Mouse (Mus musculus): ENCODE measurements around the gene Snx21. TPM values are rescaled to one million over a fixed set of nuclear protein-coding genes. Genes with fewer than 3 reads are reported as not detected.

Gene Snx21
- polyA plus RNA-seq, 1 experiment: 19.5 TPM

DNA sequence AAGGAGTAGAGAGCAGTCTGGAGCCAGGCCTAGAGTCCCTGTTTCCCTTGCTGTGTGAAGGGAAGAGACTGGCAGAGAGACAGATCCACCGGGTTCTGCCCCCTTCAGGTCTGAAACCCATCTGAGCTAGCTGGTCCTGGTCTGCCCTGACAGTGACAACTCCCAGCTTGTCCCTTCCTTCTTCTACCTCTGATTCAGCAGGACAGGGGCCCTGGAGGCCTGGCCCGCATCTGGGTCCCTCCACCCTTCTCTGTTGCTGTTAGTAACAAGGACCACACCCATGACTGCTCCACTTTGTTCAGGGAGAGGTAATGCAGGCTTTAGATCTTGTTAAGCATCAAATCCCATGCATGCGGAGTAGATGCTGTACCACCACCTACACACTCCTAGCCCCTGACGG is 2.8 kb downstream of the Snx21 start:
- no peak overlapping the region for H3K4me3 ChIP-seq (ENCODE audit: insufficient read depth, poor library complexity, severe bottlenecking)
- H3K27me3 ChIP-seq (ENCODE audit: control insufficient read depth, insufficient read depth, insufficient read length): no peaks in the 10 kb centered on the region
- peaks cover 9% of the 10 kb centered on the region for H3K79me2 ChIP-seq (ENCODE audit: control insufficient read depth, insufficient read depth)
- no peak overlapping the region for H3ac ChIP-seq (ENCODE audit: control insufficient read depth, insufficient read length, low read depth)
- TF ChIP-seq MAX (IDR thresholded peaks at IDR 0.05) (no peak), MYOD1 (IDR thresholded peaks at IDR 0.05; ENCODE audit: control insufficient read depth, insufficient read length, low read depth) (no peak), CTCF (IDR thresholded peaks at IDR 0.05; ENCODE audit: control insufficient read depth, insufficient read depth, insufficient read length) (no peak), FOSL1 (IDR thresholded peaks at IDR 0.05; ENCODE audit: insufficient read depth, low read length, poor library complexity, severe bottlenecking) (no peak), USF1 (IDR thresholded peaks at IDR 0.05; ENCODE audit: low read depth) (no peak), CEBPB (IDR thresholded peaks at IDR 0.05; ENCODE audit: low read depth) (no peak), MYOG (IDR thresholded peaks at IDR 0.05; ENCODE audit: control insufficient read depth, extremely low read depth, insufficient read length) (no peak)
- H3K79me3 ChIP-seq (ENCODE audit: low read depth): no peaks in the 10 kb centered on the region
- peaks cover 46% of the 10 kb centered on the region for H3K36me3 ChIP-seq (ENCODE audit: control insufficient read depth, insufficient read depth)

- Histone ChIP-seq H3K79me2 (ENCODE audit: control insufficient read depth, insufficient read depth) (peaks cover 9% of the 10 kb centered on the region), H3K27me3 (ENCODE audit: control insufficient read depth, insufficient read depth, insufficient read length) (no peaks in the 10 kb centered on the region), H3ac (ENCODE audit: control insufficient read depth, insufficient read length, low read depth) (no peak overlapping the region), H3K79me3 (ENCODE audit: low read depth) (no peaks in the 10 kb centered on the region), H3K4me3 (ENCODE audit: insufficient read depth, poor library complexity, severe bottlenecking) (no peak overlapping the region), H3K36me3 (ENCODE audit: control insufficient read depth, insufficient read depth) (peaks cover 62% of the 10 kb centered on the region)
- TF ChIP-seq CTCF (IDR thresholded peaks at IDR 0.05; ENCODE audit: control insufficient read depth, insufficient read depth, insufficient read length): no peak
- no peak for TF ChIP-seq MYOD1 (IDR thresholded peaks at IDR 0.05; ENCODE audit: control insufficient read depth, insufficient read length, low read depth)
- TF ChIP-seq FOSL1 (IDR thresholded peaks at IDR 0.05; ENCODE audit: insufficient read depth, low read length, poor library complexity, severe bottlenecking): no peak
- no peak for TF ChIP-seq CEBPB (IDR thresholded peaks at IDR 0.05; ENCODE audit: low read depth)
- TF ChIP-seq USF1 (IDR thresholded peaks at IDR 0.05; ENCODE audit: low read depth): no peak
- no peak for TF ChIP-seq MYOG (IDR thresholded peaks at IDR 0.05; ENCODE audit: control insufficient read depth, extremely low read depth, insufficient read length)
- no peak for TF ChIP-seq MAX (IDR thresholded peaks at IDR 0.05)
Observed at GRCm38 (mm10) chr2:164790451-164790850, 4.8 kb downstream of the Snx21 start.

- TF ChIP-seq MAX (IDR thresholded peaks at IDR 0.05): no peak
- no peak for TF ChIP-seq FOSL1 (IDR thresholded peaks at IDR 0.05; ENCODE audit: insufficient read depth, low read length, poor library complexity, severe bottlenecking)
- no peak for TF ChIP-seq MYOG (IDR thresholded peaks at IDR 0.05; ENCODE audit: control insufficient read depth, extremely low read depth, insufficient read length)
- TF ChIP-seq CEBPB (IDR thresholded peaks at IDR 0.05; ENCODE audit: low read depth): no peak
- no peak for TF ChIP-seq CTCF (IDR thresholded peaks at IDR 0.05; ENCODE audit: control insufficient read depth, insufficient read depth, insufficient read length)
- Histone ChIP-seq H3K36me3 (ENCODE audit: control insufficient read depth, insufficient read depth) (peaks cover 69% of the 10 kb centered on the region), H3K79me2 (ENCODE audit: control insufficient read depth, insufficient read depth) (peaks cover 9% of the 10 kb centered on the region)
Observed at GRCm38 (mm10) chr2:164791841-164792261, 6.2 kb downstream of the Snx21 start.

DNA sequence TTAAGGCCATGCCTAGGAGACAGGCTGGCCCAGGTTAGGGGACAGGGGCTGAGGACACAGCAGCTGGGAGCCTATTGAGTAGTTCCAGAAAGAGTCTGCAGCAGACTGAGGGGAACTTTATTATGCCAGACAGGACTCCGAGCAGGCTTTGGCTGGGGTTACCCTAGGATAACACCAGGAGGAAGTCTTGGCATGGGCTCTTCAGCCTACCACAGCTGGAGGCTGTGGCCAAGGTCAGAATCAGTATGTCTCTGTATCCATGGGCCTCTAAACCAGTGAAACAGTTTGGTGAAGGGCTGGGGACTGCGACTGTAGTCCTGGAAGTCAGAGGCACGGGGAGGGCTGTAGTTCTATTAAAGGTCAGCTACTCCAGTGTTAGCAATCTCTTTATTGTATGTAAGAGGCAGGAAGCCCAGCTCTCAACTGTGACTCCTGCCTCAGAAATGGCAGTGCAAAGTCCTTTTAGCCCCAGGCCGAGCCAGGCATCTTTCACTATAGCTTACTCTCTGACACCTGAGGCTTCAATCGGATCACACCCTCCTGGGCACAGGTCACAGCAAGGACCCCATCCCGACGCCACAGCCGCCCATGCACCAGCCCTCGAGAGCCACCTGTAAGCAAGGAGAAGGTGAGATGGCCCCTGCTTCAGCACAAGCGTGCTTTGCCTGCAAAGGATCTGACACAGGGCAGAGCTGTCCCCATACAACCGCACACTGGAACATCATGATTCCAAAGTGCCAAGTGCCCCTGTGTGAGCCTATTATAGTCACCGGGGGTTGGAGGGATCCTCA is 7.0 kb downstream of the Snx21 start:
- Histone ChIP-seq H3K27me3 (ENCODE audit: control insufficient read depth, insufficient read depth, insufficient read length) (no peaks in the 10 kb centered on the region), H3K4me3 (ENCODE audit: insufficient read depth, poor library complexity, severe bottlenecking) (no peak overlapping the region), H3K36me3 (ENCODE audit: control insufficient read depth, insufficient read depth) (peaks cover 75% of the 10 kb centered on the region), H3K79me2 (ENCODE audit: control insufficient read depth, insufficient read depth) (peaks cover 7% of the 10 kb centered on the region), H3K79me3 (ENCODE audit: low read depth) (no peaks in the 10 kb centered on the region), H3ac (ENCODE audit: control insufficient read depth, insufficient read length, low read depth) (no peak overlapping the region)
- TF ChIP-seq MYOD1 (IDR thresholded peaks at IDR 0.05; ENCODE audit: control insufficient read depth, insufficient read length, low read depth) (no peak), CTCF (IDR thresholded peaks at IDR 0.05; ENCODE audit: control insufficient read depth, insufficient read depth, insufficient read length) (no peak), USF1 (IDR thresholded peaks at IDR 0.05; ENCODE audit: low read depth) (no peak), FOSL1 (IDR thresholded peaks at IDR 0.05; ENCODE audit: insufficient read depth, low read length, poor library complexity, severe bottlenecking) (no peak), CEBPB (IDR thresholded peaks at IDR 0.05; ENCODE audit: low read depth) (no peak), MYOG (IDR thresholded peaks at IDR 0.05; ENCODE audit: control insufficient read depth, extremely low read depth, insufficient read length) (no peak), MAX (IDR thresholded peaks at IDR 0.05) (no peak)

More at GRCm38 (mm10) chr2:164791841-164792261, 6.2 kb downstream of the Snx21 start:
- Histone ChIP-seq H3K79me3 (ENCODE audit: low read depth) (no peaks in the 10 kb centered on the region), H3ac (ENCODE audit: control insufficient read depth, insufficient read length, low read depth) (no peak overlapping the region), H3K27me3 (ENCODE audit: control insufficient read depth, insufficient read depth, insufficient read length) (no peaks in the 10 kb centered on the region), H3K4me3 (ENCODE audit: insufficient read depth, poor library complexity, severe bottlenecking) (no peak overlapping the region)

DNA sequence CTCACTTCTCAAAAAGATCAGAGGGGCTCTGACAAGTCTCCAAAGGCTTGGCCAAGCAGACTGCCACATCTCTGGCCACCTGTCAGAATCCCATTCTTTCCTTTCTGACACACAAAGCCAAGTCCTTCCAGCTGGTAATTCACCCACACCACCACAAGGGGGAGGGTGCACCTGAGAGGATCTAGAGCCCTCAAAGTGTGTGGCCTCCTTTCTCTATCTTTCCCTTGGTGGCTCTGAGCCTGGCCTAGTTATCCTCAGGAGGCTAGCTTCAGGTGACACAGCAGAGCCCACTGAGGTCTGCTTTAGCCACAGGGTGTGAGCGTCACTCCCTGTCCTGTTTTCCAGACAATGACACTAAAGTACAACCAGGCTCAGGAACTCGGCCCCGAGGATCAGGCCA is 7.6 kb downstream of the Snx21 start:
- TF ChIP-seq MYOG (IDR thresholded peaks at IDR 0.05; ENCODE audit: control insufficient read depth, extremely low read depth, insufficient read length) (no peak), CTCF (IDR thresholded peaks at IDR 0.05; ENCODE audit: control insufficient read depth, insufficient read depth, insufficient read length) (peak; percentile 3)
- H3K36me3 ChIP-seq (ENCODE audit: control insufficient read depth, insufficient read depth): peaks cover 77% of the 10 kb centered on the region
- H3K4me3 ChIP-seq (ENCODE audit: insufficient read depth, poor library complexity, severe bottlenecking): no peak overlapping the region
- no peaks in the 10 kb centered on the region for H3K79me3 ChIP-seq (ENCODE audit: low read depth)
- H3K27me3 ChIP-seq (ENCODE audit: control insufficient read depth, insufficient read depth, insufficient read length): no peaks in the 10 kb centered on the region
- peaks cover 2% of the 10 kb centered on the region for H3K79me2 ChIP-seq (ENCODE audit: control insufficient read depth, insufficient read depth)
- no peak overlapping the region for H3ac ChIP-seq (ENCODE audit: control insufficient read depth, insufficient read length, low read depth)

- H3K79me2 ChIP-seq (ENCODE audit: control insufficient read depth, insufficient read depth): no peaks in the 10 kb centered on the region
- no peak overlapping the region for H3K4me3 ChIP-seq (ENCODE audit: insufficient read depth, poor library complexity, severe bottlenecking)
- H3K79me3 ChIP-seq (ENCODE audit: low read depth): no peaks in the 10 kb centered on the region
- H3K36me3 ChIP-seq (ENCODE audit: control insufficient read depth, insufficient read depth): peaks cover 74% of the 10 kb centered on the region
- TF ChIP-seq USF1 (IDR thresholded peaks at IDR 0.05; ENCODE audit: low read depth): no peak
- TF ChIP-seq MYOG (IDR thresholded peaks at IDR 0.05; ENCODE audit: control insufficient read depth, extremely low read depth, insufficient read length): no peak
- no peak for TF ChIP-seq CTCF (IDR thresholded peaks at IDR 0.05; ENCODE audit: control insufficient read depth, insufficient read depth, insufficient read length)
- no peak for TF ChIP-seq CEBPB (IDR thresholded peaks at IDR 0.05; ENCODE audit: low read depth)
- TF ChIP-seq MAX (IDR thresholded peaks at IDR 0.05): no peak
- TF ChIP-seq MYOD1 (IDR thresholded peaks at IDR 0.05; ENCODE audit: control insufficient read depth, insufficient read length, low read depth): no peak
- TF ChIP-seq FOSL1 (IDR thresholded peaks at IDR 0.05; ENCODE audit: insufficient read depth, low read length, poor library complexity, severe bottlenecking): no peak
- H3ac ChIP-seq (ENCODE audit: control insufficient read depth, insufficient read length, low read depth): no peak overlapping the region
- no peaks in the 10 kb centered on the region for H3K27me3 ChIP-seq (ENCODE audit: control insufficient read depth, insufficient read depth, insufficient read length)
Observed at GRCm38 (mm10) chr2:164793772-164794171, 8.1 kb downstream of the Snx21 start.
